Mouse (Mus musculus): Measurements from ENCODE around the gene Olfr1497. TPM values are rescaled to one million over a fixed set of nuclear protein-coding genes. Genes with fewer than 3 reads are reported as not detected.
"Not testable (repeated sequence)": the region's sequence is repeated elsewhere in the genome, so short reads cannot be mapped to it uniquely, and the experiment has no call there.

The Olfr1497 gene
- total RNA-seq (2021) = not detected
- long read RNA-seq, experiment 1 = 0 reads
- long read RNA-seq, experiment 2 = 0 reads

GRCm38 (mm10) chr19:13798102-13798501, at the start of gene Olfr1497:
Gene Olfr1497, minus strand, starts transcription at chr19:13798202.
- intact Hi-C loops (cut with DNase I; ENCODE audit: low total_unique reads) = no loop called here
- DNase-seq = no peak

- DNase-seq = no peak
- intact Hi-C loops (cut with DNase I; ENCODE audit: low total_unique reads) = no loop called here
Observed at GRCm38 (mm10) chr19:13830388-13830787, 32.4 kb upstream of the Olfr1497 start, which contains the start of gene Olfr1500. Gene Olfr1500, minus strand, starts transcription at chr19:13830488.

DNA sequence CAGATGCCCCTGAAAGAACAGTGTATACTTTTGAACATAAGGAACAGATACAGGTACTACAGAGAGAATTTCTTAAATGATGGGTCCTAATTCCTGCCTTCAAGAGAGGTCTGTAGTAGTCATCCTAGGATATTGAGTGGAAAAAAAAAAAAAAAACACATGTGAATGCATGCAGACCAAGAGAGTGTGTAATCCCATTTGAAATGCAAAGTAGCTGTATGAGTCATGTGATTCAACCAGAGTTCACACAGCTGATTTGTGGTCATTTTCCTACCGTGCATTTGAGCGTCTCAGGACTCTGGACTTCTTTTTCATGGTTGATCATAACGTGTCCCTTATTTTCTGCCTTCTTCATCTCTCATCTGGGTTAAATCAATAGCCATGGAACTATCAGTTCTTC, 30.4 kb upstream of the Olfr1497 start:
- no peak for DNase-seq
- intact Hi-C loops (cut with DNase I; ENCODE audit: low total_unique reads) = no loop called here

- intact Hi-C loops (cut with DNase I; ENCODE audit: low total_unique reads) = no loop called here
- no peak for DNase-seq
Observed at GRCm38 (mm10) chr19:13820847-13821246, 22.8 kb upstream of the Olfr1497 start.

GRCm38 (mm10) chr19:13819347-13819746, 21.3 kb upstream of the Olfr1497 start, which contains the start of gene Olfr1499:
Gene Olfr1499, minus strand, starts transcription at chr19:13819447.
- no peak for DNase-seq
- intact Hi-C loops (cut with DNase I; ENCODE audit: low total_unique reads) = loop anchor here (10.0 kb wide), 1 partner anchor 1295 kb away; no protein-coding TSS in a partner anchor

- intact Hi-C loops (cut with DNase I; ENCODE audit: low total_unique reads) = loop anchor here (10.0 kb wide), 1 partner anchor 1294 kb away; no protein-coding TSS in a partner anchor
- DNase-seq = no peak
Observed at GRCm38 (mm10) chr19:13818827-13819226, 20.8 kb upstream of the Olfr1497 start.

GRCm38 (mm10) chr19:13812823-13813222, 14.8 kb upstream of the Olfr1497 start:
- DNase-seq = no peak
- intact Hi-C loops (cut with DNase I; ENCODE audit: low total_unique reads) = loop anchor here (10.0 kb wide), 1 partner anchor 1288 kb away; no protein-coding TSS in a partner anchor

- DNase-seq; intact Hi-C loops (cut with DNase I; ENCODE audit: low total_unique reads): not testable (repeated sequence)
Observed at GRCm38 (mm10) chr19:13805486-13805885, 7.5 kb upstream of the Olfr1497 start.

- intact Hi-C loops (cut with DNase I; ENCODE audit: low total_unique reads) = no loop called here
- no peak for DNase-seq
Observed at GRCm38 (mm10) chr19:13777578-13777977, 20.4 kb downstream of the Olfr1497 start, which contains the start of gene Olfr1496. Gene Olfr1496, plus strand, starts transcription at chr19:13777878.

- DNase-seq = no peak
- intact Hi-C loops (cut with DNase I; ENCODE audit: low total_unique reads) = no loop called here
Observed at GRCm38 (mm10) chr19:13768565-13769276, 29.3 kb downstream of the Olfr1497 start.

DNA sequence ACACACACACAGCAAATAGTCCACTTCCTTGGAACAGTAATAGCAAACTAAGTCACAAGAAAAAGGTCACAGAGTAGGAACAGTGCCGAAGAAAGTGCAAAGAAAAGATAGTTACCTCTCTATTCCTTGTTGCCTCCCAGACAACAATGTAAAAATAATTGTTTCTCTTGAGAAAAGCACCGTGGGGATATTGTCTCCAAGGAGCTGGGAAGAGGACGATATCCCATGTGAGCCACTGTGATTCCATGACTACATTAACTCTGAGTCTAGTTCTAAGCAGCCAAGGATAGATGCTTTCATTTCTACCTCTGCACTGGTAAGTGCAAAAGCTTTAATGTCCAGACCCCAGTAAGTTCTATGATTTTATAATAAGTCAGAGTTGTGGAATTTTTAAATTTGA, 33.7 kb downstream of the Olfr1497 start, which contains the start of gene Olfr1495:
Gene Olfr1495 (plus strand): TSS at position 301 of the 400 bp plus-strand sequence.
- no peak for DNase-seq
- intact Hi-C loops (cut with DNase I; ENCODE audit: low total_unique reads) = no loop called here

DNA sequence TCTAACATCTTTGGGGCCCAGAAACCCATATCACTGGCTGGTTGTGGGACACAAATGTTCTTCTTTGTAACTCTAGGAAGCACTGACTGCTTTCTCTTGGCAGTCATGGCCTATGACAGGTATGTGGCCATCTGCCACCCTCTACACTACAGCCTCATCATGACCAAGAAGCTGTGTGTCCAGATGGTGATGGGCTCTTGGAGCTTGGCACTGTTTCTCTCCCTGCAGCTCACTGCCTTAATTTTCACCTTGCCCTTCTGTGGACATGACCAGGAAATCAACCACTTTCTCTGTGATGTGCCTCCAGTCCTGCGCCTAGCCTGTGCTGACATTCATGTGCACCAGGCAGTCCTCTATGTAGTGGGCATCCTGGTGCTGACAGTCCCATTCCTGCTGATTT, 48.6 kb downstream of the Olfr1497 start:
- DNase-seq = no peak
- intact Hi-C loops (cut with DNase I; ENCODE audit: low total_unique reads) = no loop called here

Other genes starting within 250 kb of the Olfr1497 start
- not detected for gene Olfr1484, start 214.7 kb downstream of the Olfr1497 start, total RNA-seq (2021)
- gene Olfr1487, start 180.8 kb downstream of the Olfr1497 start, total RNA-seq (2021) = not detected
- gene Olfr1489, start 166.6 kb downstream of the Olfr1497 start, total RNA-seq (2021) = not detected
- gene Olfr1490, start 147.1 kb downstream of the Olfr1497 start, total RNA-seq (2021) = not detected
- not detected for gene Olfr1491, start 100.9 kb downstream of the Olfr1497 start, total RNA-seq (2021)
- gene Olfr1493-ps1, start 74.9 kb downstream of the Olfr1497 start, total RNA-seq (2021) = not detected
- gene Olfr1494, start 58.5 kb downstream of the Olfr1497 start, total RNA-seq (2021) = not detected
- not detected for gene Olfr1495, start 33.6 kb downstream of the Olfr1497 start, total RNA-seq (2021)
- not detected for gene Olfr1496, start 20.3 kb downstream of the Olfr1497 start, total RNA-seq (2021)
- gene Olfr1499, start 21.2 kb upstream of the Olfr1497 start, total RNA-seq (2021) = not detected
- not detected for gene Olfr1500, start 32.3 kb upstream of the Olfr1497 start, total RNA-seq (2021)
- gene Olfr1501, start 52.5 kb upstream of the Olfr1497 start, total RNA-seq (2021) = not detected
- gene Olfr1502, start 63.6 kb upstream of the Olfr1497 start, total RNA-seq (2021) = not detected
- gene Olfr1504, start 99.7 kb upstream of the Olfr1497 start, total RNA-seq (2021) = not detected
- not detected for gene Olfr1505, start 115.3 kb upstream of the Olfr1497 start, total RNA-seq (2021)